Mouse (Mus musculus) bone marrow, adult 2 months (tissue): ENCODE measurements around the gene Mrpl33.

Source experiments
- CTCF ChIP-seq: fragments of 200-500 bp; IDR thresholded peaks from 2 replicates; pipeline ENCODE4 v1.5.1; 2011; ENCODE audit warnings: low read length, control low read depth; ENCODE audit not compliant: control insufficient read depth, insufficient read depth
- POLR2A ChIP-seq: fragments of 200-500 bp; IDR thresholded peaks from 2 replicates; pipeline ENCODE4 v1.6.1; 2011; ENCODE audit warnings: low read depth, mild to moderate bottlenecking, control low read depth, low read length, borderline replicate concordance; ENCODE audit not compliant: control insufficient read depth

DNA sequence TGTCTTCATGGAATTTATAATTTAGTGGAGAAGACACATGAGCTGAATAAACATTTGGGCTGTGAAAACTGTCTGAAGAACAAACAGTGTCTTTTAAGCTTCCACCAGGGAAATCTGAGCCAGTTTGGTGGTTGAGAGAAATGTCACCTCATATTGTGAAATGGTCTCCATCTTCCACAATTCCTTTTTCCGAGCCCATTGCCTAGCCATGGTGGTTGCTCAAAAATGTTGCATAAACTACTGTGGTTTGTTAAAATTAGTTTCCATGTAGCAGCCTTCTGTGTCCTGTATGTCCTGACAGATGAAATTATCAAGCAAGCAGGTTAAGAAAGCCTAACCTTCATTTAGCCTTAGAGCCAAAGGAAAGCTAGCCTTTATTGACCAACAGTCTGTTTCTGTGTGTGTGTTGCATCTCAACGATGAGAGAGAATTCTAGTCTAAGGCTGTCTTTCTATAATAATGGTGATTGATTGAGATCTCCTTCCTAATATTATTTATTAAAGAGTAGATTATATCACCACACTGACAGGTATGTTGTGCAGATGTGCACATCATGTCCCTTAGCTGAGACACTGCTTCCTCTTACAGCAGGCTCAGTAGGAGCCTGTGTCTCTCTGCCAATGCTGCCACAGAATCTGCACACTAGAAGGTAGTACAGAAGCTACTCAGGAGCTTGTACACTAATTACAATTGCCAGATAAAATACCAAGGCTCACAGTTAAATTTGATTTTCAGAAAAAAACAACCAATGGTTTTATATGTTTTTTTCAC lies 54.0 kb downstream of the Mrpl33 start:
- no peak for TF ChIP-seq CTCF
- TF ChIP-seq POLR2A = no peak
